Mouse (Mus musculus): ENCODE data around the gene Naa50.

Naa50 gene

GRCm38 (mm10) chr16:44184769-44185168 lies 45.1 kb downstream of the Naa50 start:
- in situ Hi-C loops (cut with MboI; ENCODE audit: low pct_unique_long_range_greater_than_20kb in 1 of 2, low sequenced_read_pairs in 2 of 2, unreplicated experiment in 1 of 2): no loop called here

DNA sequence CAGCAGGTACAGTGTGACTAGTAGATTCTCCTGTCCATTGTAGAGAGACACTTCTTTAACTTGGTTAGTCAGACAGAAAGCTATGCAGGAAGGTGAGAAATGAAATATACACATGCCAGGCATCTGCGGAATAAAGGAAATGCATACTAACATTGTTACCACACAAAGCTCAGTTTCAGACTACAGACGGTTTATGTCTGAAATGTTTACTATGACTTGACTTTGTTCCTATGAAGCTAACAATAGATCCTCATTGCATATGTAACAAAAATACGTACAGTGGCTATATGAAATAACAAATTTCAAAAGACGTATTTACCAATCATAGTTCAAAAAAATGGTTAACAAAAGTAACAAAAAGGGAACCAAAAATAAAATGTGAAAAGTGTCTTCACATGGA lies 47.5 kb downstream of the Naa50 start:
- in situ Hi-C loops (cut with MboI; ENCODE audit: low pct_unique_long_range_greater_than_20kb in 1 of 2, low sequenced_read_pairs in 2 of 2, unreplicated experiment in 1 of 2): no loop called here

- in situ Hi-C loops (cut with MboI; ENCODE audit: low pct_unique_long_range_greater_than_20kb in 1 of 2, low sequenced_read_pairs in 2 of 2, unreplicated experiment in 1 of 2): no loop called here
Measured at GRCm38 (mm10) chr16:44188766-44189165, 49.1 kb downstream of the Naa50 start.

DNA sequence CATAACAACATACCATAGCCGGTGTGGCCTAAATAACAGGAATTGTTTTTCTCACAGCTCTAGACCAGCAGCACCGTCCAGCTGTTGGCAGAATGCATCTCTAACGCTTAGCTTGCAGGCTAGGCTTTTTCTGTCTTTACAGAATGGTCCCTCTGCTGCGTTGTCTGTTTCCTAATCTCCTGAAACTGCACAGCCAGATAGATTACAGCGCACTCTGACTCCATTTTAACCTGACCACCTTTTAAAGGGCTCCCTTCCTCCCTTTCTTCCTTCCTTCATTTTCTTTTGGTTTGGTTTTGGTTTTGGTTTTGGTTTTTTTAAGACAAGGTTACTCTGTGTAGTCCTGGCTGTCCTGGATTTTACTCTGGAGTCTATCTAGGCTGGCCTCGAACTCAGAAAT lies 50.4 kb downstream of the Naa50 start:
- in situ Hi-C loops (cut with MboI; ENCODE audit: low pct_unique_long_range_greater_than_20kb in 1 of 2, low sequenced_read_pairs in 2 of 2, unreplicated experiment in 1 of 2): no loop called here

- in situ Hi-C loops (cut with MboI; ENCODE audit: low pct_unique_long_range_greater_than_20kb in 1 of 2, low sequenced_read_pairs in 2 of 2, unreplicated experiment in 1 of 2): no loop called here
Measured at GRCm38 (mm10) chr16:44190968-44191367, 51.3 kb downstream of the Naa50 start.

DNA sequence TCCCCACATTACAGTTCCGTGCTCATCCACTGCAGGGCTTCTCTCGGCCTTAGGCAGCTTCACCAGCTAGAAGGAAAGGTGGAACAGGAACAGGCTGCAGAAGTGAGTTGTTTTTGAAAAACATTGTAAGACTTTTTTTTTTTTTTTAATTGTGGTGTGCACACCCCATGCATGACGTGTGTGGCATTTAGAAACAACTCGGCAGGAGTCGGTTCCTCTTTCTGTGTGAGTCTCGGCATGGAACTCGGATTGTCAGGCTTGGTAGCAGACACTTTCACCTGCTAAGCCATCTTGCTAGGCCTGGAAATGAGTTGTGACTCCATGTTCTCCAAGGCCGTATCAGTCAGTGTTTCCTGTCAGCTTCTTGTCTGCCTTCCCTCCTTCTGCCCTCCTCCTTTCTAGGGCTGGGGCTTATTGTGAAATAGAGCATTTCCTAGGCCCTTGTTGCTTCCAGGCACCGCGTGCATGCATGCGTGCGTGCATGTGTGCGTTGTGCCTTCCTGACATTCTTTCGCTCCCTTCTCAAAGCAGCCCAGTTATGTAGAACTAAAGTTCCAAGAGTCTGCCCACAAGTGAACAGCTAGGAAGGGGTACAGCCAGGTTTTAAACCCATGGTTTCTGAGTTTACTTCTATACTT lies 59.6 kb downstream of the Naa50 start:
- in situ Hi-C loops (cut with MboI; ENCODE audit: low pct_unique_long_range_greater_than_20kb in 1 of 2, low sequenced_read_pairs in 2 of 2, unreplicated experiment in 1 of 2): no loop called here

GRCm38 (mm10) chr16:44200146-44200545 lies 60.5 kb downstream of the Naa50 start:
- in situ Hi-C loops (cut with MboI; ENCODE audit: low pct_unique_long_range_greater_than_20kb in 1 of 2, low sequenced_read_pairs in 2 of 2, unreplicated experiment in 1 of 2): no loop called here

DNA sequence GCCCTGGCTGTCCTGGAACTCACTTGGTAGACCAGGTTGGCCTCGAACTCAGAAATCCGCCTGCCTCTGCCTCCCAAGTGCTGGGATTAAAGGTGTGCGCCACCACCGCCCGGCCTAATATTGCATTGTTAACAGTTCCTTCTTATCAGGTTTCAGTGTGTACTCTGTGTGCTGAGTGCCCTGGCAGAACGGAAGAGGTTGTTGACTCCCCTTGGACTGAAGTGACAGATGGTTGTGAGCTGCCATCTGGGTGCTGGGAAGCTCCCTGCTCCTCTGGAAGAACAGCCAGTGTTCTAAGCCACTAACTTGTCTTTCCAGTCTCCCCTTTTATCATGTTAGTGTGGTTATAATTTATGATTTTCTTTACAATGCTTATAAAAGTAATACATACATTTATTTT lies 64.7 kb downstream of the Naa50 start:
- in situ Hi-C loops (cut with MboI; ENCODE audit: low pct_unique_long_range_greater_than_20kb in 1 of 2, low sequenced_read_pairs in 2 of 2, unreplicated experiment in 1 of 2): no loop called here

DNA sequence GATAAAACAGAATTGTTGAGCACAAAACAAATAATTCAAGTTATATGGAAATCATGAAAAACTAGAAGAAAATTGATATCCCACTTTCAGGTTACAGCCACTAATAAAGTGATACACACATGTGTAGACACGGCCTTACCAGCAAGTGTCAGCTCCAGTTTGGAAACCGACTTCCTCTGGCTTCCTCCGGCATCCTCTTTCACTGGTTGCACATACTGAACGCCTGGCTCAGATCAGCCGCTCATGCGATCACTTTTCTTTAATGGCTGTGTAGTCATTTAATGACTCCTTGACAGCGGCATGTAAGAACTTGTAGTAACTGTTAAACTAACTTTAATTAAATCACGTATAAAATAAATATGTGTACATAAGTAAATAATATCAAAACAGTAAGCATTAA lies 66.3 kb downstream of the Naa50 start:
- in situ Hi-C loops (cut with MboI; ENCODE audit: low pct_unique_long_range_greater_than_20kb in 1 of 2, low sequenced_read_pairs in 2 of 2, unreplicated experiment in 1 of 2): no loop called here

GRCm38 (mm10) chr16:44210156-44211053 lies 70.8 kb downstream of the Naa50 start:
- in situ Hi-C loops (cut with MboI; ENCODE audit: low pct_unique_long_range_greater_than_20kb in 1 of 2, low sequenced_read_pairs in 2 of 2, unreplicated experiment in 1 of 2): no loop called here

DNA sequence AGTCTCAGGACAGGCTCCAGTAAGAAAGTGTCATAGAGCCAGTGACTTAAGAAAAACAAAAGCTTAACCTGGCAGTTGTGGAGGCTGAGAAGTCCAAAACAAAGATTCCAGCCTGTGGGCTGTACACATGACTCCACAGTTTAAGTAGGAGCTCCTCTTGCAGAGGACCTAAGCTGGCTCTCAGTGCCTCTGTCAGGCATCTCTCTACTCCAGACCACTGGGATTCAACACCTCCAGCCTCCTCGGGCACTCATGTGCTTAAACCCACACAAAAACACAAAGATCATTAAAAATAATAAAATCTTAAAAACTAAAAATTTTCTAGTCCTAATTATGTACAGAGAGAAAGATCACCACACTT lies 71.4 kb downstream of the Naa50 start:
- in situ Hi-C loops (cut with MboI; ENCODE audit: low pct_unique_long_range_greater_than_20kb in 1 of 2, low sequenced_read_pairs in 2 of 2, unreplicated experiment in 1 of 2): no loop called here

- in situ Hi-C loops (cut with MboI; ENCODE audit: low pct_unique_long_range_greater_than_20kb in 1 of 2, low sequenced_read_pairs in 2 of 2, unreplicated experiment in 1 of 2): no loop called here
Measured at GRCm38 (mm10) chr16:44212703-44213102, 73.1 kb downstream of the Naa50 start.
